Mouse (Mus musculus): ENCODE measurements around the gene Slc22a2.
"Not testable (repeated sequence)": the region's sequence is repeated elsewhere in the genome, so short reads cannot be mapped to it uniquely, and the experiment has no call there.

Gene Slc22a2

GRCm38 (mm10) chr17:12630976-12631730 is 47.2 kb downstream of the Slc22a2 start:
- DNase-seq (ENCODE audit: low spot score in 2 of 2), result no peak

DNA sequence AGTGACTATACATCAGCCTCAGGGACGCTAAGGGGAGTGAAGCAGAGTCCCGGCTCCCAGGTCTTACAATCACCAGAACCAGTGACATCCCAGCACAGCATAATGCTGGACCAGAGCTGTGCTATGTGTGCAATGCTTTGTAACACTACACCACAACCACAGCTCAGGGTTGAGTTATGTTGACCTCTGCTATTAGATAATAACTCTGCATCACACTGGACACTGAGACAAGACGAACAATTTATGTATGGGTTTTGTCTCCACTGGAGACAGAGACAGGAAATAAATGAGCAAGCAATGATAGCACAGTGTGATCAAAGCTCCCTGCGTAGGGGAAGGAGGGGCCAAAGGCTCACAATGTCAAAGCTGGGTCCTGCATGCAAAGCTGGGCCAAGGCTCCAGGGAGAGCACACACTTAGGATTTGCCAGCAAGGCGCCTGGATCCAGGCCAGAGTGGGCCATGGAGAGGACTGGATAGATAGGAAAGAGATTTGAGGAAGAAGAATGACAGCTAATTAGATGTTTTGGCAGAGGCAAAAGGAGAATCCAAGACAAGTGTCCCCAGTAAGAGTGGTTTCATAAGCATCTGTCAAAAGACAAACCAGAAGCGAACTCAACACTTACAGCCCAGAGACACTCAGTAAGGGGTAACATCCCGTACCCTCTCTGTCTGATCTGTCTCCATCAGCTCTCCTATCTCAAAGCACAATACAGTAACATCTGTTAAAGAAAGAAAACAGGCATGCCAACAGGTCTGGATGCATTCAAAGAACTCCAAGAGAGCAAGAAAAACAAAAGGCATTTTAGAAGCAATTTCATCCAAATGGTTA is 48.1 kb downstream of the Slc22a2 start:
- DNase-seq (ENCODE audit: low spot score in 2 of 2), result no peak

- no peak for DNase-seq (ENCODE audit: low spot score in 2 of 2)
Measured at GRCm38 (mm10) chr17:12634814-12635213, 50.9 kb downstream of the Slc22a2 start.

DNA sequence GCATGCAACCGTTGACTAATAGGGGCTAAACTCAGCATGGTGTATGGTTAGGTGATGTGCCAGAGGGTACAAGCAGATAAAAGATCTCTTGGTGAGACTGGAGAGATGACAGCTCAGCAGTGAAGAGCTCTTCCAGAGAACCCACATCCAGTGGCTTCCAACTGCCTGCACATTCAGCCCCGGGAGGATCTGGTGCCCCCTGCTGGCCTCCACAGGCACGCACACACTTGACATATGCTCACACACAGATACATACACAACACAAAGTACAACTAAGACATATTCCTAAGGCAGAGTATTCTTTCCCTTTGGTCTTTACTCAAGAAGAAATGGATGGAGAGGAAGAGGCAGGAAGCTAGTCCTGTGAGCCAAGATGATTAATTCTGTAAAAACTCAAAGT is 55.7 kb downstream of the Slc22a2 start:
- DNase-seq (ENCODE audit: low spot score in 2 of 2), result no peak

DNA sequence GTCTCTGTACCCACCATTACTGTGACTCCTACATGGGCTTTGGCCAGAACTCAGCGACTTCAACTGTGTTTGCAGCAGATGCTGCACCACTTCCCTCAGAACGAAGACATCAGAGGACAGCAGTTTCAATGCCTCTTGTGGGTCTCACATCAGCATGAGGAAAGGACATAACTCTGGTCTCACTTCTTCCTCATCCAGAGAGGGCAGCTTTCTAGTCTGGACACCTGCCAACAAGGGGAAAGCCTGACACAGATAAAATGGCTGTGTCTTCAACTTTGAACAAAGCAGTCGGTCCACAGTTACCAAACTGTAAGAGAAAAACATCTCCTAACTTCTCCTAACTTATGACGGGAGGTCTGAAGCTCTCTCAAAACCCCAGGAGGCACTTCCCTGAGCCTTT is 57.2 kb downstream of the Slc22a2 start:
- no peak for DNase-seq (ENCODE audit: low spot score in 2 of 2)

- DNase-seq (ENCODE audit: low spot score in 2 of 2), result no peak
Measured at GRCm38 (mm10) chr17:12645461-12645860, 61.5 kb downstream of the Slc22a2 start.

GRCm38 (mm10) chr17:12652604-12653003 is 68.7 kb downstream of the Slc22a2 start:
- no peak for DNase-seq (ENCODE audit: low spot score in 2 of 2)

GRCm38 (mm10) chr17:12654061-12654460 is 70.1 kb downstream of the Slc22a2 start:
- no peak for DNase-seq (ENCODE audit: low spot score in 2 of 2)

DNA sequence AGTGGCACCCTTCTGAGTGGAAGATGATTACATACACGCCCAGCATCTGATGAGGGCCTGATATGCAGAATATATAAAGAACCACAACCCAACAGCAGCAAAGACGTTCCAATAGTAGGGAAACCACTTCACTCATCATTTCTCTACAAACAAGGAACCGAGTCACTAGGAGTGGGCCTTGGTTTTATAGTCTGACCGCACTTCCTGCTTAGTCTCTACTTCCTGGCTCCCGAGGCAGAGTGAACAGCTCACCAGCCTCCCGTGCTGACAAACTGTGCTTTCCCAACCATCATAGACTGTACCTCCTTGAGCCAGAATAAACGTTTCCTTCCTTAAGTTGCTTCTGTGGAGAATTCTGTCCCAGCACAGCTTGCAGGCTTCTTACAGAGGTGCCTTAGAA is 71.9 kb downstream of the Slc22a2 start:
- DNase-seq (ENCODE audit: low spot score in 2 of 2), result no peak

- no peak for DNase-seq (ENCODE audit: low spot score in 2 of 2)
Measured at GRCm38 (mm10) chr17:12658784-12659183, 74.9 kb downstream of the Slc22a2 start.

- DNase-seq (ENCODE audit: low spot score in 2 of 2), result no peak
Measured at GRCm38 (mm10) chr17:12659233-12659632, 75.3 kb downstream of the Slc22a2 start.

DNA sequence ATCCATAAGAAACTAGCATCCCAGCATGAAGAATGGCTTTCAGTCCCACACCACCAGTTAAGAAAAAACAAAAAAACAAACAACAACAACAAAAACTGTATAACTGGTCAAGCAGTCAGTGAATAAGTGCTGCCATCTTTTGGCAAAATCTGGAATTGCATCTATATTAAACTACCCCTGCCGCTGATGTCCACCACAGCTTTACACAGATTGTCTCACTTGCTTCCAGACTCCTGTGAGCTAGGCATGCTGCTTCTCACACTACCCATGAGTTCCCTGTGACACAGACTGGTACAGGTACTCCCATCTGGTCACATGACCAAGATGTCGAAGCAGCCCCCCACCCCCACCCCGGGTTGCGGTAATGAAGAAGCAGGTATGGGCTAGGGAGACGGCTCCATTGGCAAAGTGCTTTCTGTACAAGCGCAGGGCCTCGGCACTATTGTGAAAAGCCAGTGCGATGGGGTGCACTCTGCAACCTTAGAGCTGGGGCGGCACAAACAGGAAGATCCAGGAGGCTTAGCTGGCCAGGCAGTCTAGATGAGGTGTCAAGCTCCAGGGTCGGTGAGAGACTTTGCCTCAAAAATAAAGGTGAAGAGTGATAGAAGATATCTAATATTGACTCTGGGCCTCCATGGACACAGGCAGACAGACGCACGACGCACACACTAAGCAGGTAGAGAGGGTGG is 76.8 kb downstream of the Slc22a2 start:
- DNase-seq (ENCODE audit: low spot score in 2 of 2), result no peak

GRCm38 (mm10) chr17:12664156-12664555 is 80.2 kb downstream of the Slc22a2 start:
- no peak for DNase-seq (ENCODE audit: low spot score in 2 of 2)

DNA sequence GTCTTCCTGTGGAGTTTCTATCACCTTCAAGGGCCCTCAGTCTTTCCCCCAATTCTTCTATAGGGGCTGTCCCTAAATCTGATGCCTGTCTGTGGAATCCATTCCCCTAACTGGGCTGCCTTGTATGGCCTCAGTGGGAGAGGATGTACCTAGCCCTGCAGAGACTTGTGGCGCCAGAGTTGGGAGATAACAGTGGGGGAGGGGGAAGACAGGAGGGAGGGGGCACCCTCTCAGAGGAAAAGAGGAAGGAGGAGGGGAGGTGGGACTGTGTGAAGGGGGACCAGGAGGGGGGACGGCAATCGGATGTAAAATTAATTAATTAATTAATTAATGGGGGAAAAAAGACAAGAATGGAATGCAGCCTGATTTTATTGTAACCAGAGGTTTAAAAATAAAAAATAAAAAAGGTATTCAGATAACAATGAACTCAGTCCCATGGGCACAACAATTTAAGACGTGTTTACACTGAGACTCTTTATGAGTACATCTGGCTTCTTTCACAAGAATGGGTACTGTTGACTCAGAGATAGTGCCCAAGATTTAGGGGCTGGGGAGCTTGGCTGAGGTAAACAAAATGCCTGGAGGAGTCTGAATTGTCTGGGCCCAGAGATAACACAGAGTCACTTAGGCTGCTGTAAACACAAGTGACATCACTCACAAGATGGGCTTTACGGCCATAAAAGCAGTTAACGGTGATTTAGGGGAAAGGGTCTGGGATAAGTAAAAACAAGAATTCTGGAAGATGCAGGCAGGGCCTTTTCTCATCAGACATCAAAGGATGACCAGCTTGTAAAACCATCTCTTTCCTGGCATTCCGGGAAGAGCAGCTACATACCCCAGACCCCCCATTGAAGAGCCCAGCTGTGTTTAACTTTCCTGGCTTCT is 84.8 kb downstream of the Slc22a2 start:
- no peak for DNase-seq (ENCODE audit: low spot score in 2 of 2)

GRCm38 (mm10) chr17:12669363-12669679 is 85.4 kb downstream of the Slc22a2 start:
- no peak for DNase-seq (ENCODE audit: low spot score in 2 of 2)

- DNase-seq (ENCODE audit: low spot score in 2 of 2), result no peak
Measured at GRCm38 (mm10) chr17:12671029-12671605, 87.2 kb downstream of the Slc22a2 start.

GRCm38 (mm10) chr17:12672285-12672790 is 88.4 kb downstream of the Slc22a2 start:
- no peak for DNase-seq (ENCODE audit: low spot score in 2 of 2)

- DNase-seq (ENCODE audit: low spot score in 2 of 2), result no peak
Measured at GRCm38 (mm10) chr17:12673871-12674270, 89.9 kb downstream of the Slc22a2 start.

DNA sequence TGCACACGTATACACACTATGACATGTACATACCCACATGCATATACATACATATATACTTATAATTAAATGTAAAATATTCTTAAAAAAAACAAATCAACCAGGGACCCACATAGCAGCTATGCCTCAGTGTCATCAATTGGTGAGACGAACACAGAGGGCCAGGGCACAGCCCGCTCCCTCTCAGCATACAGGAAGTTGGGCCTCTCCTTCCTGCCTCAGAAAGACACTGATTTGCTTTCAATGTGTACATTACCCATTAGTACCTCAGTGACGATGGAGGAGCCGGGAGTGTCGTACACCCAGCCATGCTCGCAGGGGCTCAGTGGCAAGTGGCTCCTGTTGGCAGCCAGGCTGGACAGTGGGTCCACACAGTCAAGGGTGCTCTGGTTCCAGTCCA is 91.0 kb downstream of the Slc22a2 start:
- DNase-seq (ENCODE audit: low spot score in 2 of 2), result not testable (repeated sequence)

DNA sequence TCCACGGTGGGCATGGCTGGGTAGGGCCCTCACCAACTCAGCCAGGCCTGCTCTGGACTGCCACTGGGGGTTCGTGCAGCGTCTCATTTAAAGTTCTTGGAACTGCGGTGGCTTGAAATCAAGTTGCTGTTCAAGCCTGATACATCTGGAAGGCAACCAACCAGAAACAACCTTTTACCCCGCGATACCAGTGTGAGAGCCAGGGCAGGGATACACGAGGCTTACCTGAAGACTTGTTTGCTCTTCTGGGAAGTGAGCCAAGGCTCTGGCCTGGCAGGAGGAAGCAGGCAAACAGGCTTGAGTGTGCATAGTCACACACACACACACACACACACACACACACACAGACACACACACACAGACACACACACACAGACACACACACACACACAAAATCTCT is 91.7 kb downstream of the Slc22a2 start, which contains the start of gene Slc22a1:
Gene Slc22a1 (minus strand): TSS at position 184 of the 400 bp plus-strand sequence.
- DNase-seq (ENCODE audit: low spot score in 2 of 2), result peak; percentile 41 to 55

GRCm38 (mm10) chr17:12677139-12677538 is 93.2 kb downstream of the Slc22a2 start:
- DNase-seq (ENCODE audit: low spot score in 2 of 2), result no peak

All from urinary bladder, postnatal 36 days (tissue).